Mouse (Mus musculus) midbrain, embryonic 13.5 days (tissue): Measurements from ENCODE around the gene Tnni3. TPM values are rescaled to one million over a fixed set of nuclear protein-coding genes. Genes with fewer than 3 reads are reported as not detected.
"Not testable (repeated sequence)": the region's sequence is repeated elsewhere in the genome, so short reads cannot be mapped to it uniquely, and the experiment has no call there.

Experiments used
- ATAC-seq: fragments of 200-750 bp; cut with Nextera tagmentation; 2 replicates; pipeline ENCODE4 v1.8.0; 2017; ENCODE audit warnings: mild to moderate bottlenecking, moderate TSS enrichment, moderate library complexity
- H3K27ac ChIP-seq: fragments of 300-500 bp; sonication (generic); 2 replicates; pipeline ENCODE4 v1.5.1; 2015; ENCODE audit warnings: inconsistent platforms, mild to moderate bottlenecking, moderate library complexity
- H3K27me3 ChIP-seq: fragments of 300-500 bp; sonication (generic); 2 replicates; pipeline ENCODE4 v1.6.1; 2015; ENCODE audit warnings: mild to moderate bottlenecking, inconsistent platforms
- H3K36me3 ChIP-seq: fragments of 300-500 bp; sonication (generic); 2 replicates; pipeline ENCODE4 v1.6.1; 2015; ENCODE audit warnings: mild to moderate bottlenecking, inconsistent platforms
- H3K4me1 ChIP-seq: fragments of 300-500 bp; sonication (generic); replicated peaks from 2 replicates; pipeline ENCODE4 v1.6.1; 2015; ENCODE audit warnings: inconsistent platforms
- H3K4me2 ChIP-seq: fragments of 300-500 bp; sonication (generic); replicated peaks from 2 replicates; pipeline ENCODE4 v1.6.1; 2015; ENCODE audit warnings: moderate library complexity, mild to moderate bottlenecking, inconsistent platforms
- H3K4me3 ChIP-seq: fragments of 300-500 bp; sonication (generic); replicated peaks from 2 replicates; pipeline ENCODE4 v1.5.1; 2015; ENCODE audit warnings: mild to moderate bottlenecking, inconsistent platforms
- H3K9ac ChIP-seq: fragments of 300-500 bp; sonication (generic); replicated peaks from 2 replicates; pipeline ENCODE4 v1.6.1; 2015; ENCODE audit warnings: mild to moderate bottlenecking, inconsistent platforms
- H3K9me3 ChIP-seq: fragments of 300-500 bp; sonication (generic); 2 replicates; pipeline ENCODE4 v1.6.1; 2016; ENCODE audit warnings: mild to moderate bottlenecking, inconsistent platforms
- WGBS: fragments of 180-500 bp; shearing (Covaris S2); methylation state at CpG from one replicate; pipeline ENCODE4 v1.1.7; 2015; 5-methylcytosine and 5-hydroxymethylcytosine counted together
- polyA plus RNA-seq: library from polyadenylated mRNA; unstranded; fragments of >200 nt; fragmentation: Nextera tagmentation; extraction: Ambion mirVana; gene quantifications from 2 replicates; pipeline ENCODE4 v1.2.1, GENCODE M21; 2015

Gene Tnni3
- polyA plus RNA-seq, result 1.4 and 2.3 TPM in 2 replicates

DNA sequence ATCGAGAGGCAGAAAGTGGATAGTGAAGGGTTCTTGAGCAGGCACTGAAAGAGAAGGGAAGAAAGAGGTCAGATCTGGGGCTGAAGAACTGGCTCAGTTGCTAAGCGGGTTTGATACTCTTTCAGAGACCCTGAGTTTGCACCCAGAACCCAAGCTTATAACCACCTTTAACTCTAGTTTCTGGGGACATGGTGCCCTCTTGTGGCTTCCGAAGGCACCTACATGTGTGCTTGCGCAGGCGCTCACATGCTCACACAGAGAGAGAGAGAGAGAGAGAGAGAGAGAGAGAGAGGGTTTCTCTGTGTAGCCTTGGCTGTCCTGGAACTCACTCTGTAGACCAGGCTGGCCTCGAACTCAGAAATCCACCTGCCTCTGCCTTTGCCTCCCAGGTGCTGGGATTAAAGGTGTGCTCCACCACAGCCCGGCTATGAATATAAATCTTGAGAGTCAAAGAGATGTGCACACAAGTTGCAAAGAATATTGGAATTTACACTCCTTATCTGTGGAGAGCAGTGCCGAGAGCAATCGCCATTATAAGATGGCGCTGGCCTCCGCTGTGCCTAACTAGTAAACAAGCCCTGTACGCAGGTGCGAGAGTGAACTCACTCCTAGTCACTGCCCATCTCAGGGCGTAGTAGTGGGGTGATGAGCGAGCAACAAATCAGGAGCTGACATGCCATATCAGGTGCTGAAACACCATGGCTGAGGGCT is at the start of gene Tnni3:
Tnni3 (minus strand) TSS at position 18 of the 711 bp plus-strand sequence.
- ATAC-seq, result 0 out of 2 replicates have a peak, but pooled peaks have one; percentile 12
- H3K36me3 ChIP-seq, H3K9ac ChIP-seq, H3K27ac ChIP-seq, H3K4me2 ChIP-seq, H3K4me3 ChIP-seq, H3K9me3 ChIP-seq: not testable (repeated sequence)
- 68% methylated on average over 15 of the region's 15 CpGs for WGBS
- Histone ChIP-seq H3K27me3 (peaks cover 24% of the 10 kb centered on the region), H3K4me1 (peaks cover 19% of the 10 kb centered on the region)

DNA sequence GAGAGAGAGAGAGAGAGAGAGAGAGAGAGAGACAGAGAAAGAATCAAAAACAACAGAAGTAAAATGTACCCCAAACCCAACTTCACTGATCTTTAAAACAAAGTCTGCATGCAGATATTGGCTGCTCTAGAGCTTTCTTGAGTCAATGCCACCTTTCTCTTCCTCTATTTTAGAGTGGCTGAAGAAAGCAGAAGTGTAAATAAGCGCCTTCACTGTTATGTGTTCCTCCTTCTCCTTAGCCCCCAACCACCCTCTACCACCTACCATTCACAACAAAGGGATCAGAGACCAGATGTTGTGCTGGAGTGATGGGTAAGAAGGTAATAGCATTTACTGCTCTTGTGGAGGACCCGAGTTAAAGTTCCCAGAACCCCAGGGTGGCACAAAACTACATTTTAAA is 48.3 kb upstream of the Tnni3 start:
- not testable (repeated sequence) for H3K27ac ChIP-seq, H3K4me3 ChIP-seq, H3K36me3 ChIP-seq, H3K9me3 ChIP-seq, H3K9ac ChIP-seq, H3K4me1 ChIP-seq, H3K27me3 ChIP-seq, H3K4me2 ChIP-seq, ATAC-seq
- WGBS, result 68% methylated on average over 2 of the region's 2 CpGs

DNA sequence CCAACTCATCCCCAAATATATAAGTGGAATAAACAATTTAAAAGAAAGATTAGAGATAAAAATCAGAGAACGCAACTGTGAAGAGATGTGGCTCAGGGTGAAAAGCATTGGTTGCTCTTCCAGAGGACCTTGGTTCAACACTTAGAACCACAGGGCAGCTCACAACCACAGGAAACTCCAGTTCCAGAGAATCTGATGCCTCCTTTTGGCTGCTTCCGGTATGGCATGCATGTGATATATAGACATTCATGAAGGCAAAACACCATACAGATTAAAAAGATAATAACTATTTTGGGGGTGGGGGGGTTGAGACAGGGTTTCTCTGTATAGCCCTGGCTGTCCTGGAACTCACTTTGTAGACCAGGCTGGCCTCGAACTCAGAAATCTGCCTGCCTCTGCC is 38.6 kb upstream of the Tnni3 start:
- no peaks in the 10 kb centered on the region for H3K9me3 ChIP-seq
- 0 out of 2 replicates have a peak, but pooled peaks cover 3% of the 10 kb centered on the region for H3K27me3 ChIP-seq
- ATAC-seq, result no peak
- H3K36me3 ChIP-seq, result no peaks in the 10 kb centered on the region
- no peak overlapping the region for H3K4me3 ChIP-seq
- H3K4me1 ChIP-seq, result no peaks in the 10 kb centered on the region
- no peak overlapping the region for H3K4me2 ChIP-seq
- no peak overlapping the region for H3K9ac ChIP-seq
- 91% methylated on average over 3 of the region's 3 CpGs for WGBS
- no peak overlapping the region for H3K27ac ChIP-seq

DNA sequence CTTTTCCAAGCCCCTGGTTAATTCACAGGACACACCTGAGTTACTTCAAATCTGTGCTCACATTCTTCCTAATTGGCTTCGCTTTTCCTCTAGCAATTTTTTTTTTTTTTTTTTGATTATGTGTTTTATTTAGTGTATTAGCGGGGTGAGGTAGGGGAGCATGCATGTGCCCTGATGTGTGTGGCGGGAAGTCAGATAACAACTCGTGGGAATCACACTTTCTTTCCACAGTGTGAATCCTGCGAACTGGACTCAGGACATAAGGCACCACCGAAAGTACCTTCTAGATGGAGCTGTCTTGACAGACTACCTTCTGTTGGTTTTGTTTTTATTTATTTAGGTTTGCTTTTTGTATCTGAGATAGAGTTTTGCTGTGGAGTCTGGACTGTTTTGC is 33.1 kb upstream of the Tnni3 start:
- H3K4me2 ChIP-seq, result 0 out of 2 replicates have a peak overlapping the region, but pooled peaks have one; percentile 23
- no peak overlapping the region for H3K9ac ChIP-seq
- H3K9me3 ChIP-seq, result no peaks in the 10 kb centered on the region
- no peaks in the 10 kb centered on the region for H3K36me3 ChIP-seq
- H3K4me3 ChIP-seq, result no peak overlapping the region
- H3K27me3 ChIP-seq, result 0 out of 2 replicates have a peak, but pooled peaks cover 4% of the 10 kb centered on the region
- peak; percentile 70 for ATAC-seq
- WGBS, result 78% methylated on average over 6 of the region's 6 CpGs
- no peak overlapping the region for H3K27ac ChIP-seq
- no peaks in the 10 kb centered on the region for H3K4me1 ChIP-seq

DNA sequence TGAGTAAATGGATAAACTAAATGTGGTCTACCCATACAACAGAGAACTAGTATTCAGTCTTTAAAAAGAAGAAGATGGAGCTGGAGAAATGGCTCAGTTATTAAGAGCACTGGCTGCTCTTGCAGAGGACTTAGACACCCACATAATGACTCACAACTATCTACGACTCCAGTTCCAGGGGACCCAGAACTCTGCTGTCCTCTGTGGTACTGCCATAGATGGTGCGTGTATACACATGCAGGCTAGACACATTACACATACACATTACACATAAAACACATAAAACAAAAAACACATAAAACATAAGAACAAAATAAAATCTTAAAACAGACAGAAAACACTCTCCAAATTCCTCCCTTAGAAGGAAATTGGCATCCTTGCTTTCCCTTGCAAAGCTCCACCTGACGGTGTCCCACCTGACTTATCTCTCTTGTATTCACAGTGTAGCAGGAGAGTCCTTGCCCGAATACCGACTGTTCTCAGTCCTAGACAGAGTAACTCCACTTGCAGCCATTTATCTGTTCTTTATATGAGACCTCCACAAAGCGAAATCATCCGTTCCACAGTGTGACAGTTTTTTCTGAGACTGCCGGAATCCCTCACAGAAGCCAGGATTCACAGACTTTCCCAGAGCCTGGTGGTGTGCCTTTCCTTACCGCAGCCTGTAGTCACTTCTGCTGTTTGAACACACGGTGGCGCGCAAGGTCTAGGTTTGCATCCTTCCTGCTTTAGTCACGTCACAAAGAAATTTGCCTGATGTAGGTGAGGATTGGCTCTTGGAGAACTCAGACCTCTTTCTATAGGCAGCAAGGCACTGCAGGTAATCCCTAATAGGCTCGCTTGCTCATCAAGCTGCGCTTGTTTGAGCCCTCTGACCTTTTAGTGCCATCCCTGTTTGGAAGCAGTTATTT is 32.5 kb upstream of the Tnni3 start:
- H3K4me2 ChIP-seq, result 0 out of 2 replicates have a peak overlapping the region, but pooled peaks have one; percentile 23
- no peak overlapping the region for H3K9ac ChIP-seq
- WGBS, result 24% methylated on average over 15 of the region's 15 CpGs
- H3K36me3 ChIP-seq, result no peaks in the 10 kb centered on the region
- 0 out of 2 replicates have a peak, but pooled peaks cover 4% of the 10 kb centered on the region for H3K27me3 ChIP-seq
- H3K4me1 ChIP-seq, result no peaks in the 10 kb centered on the region
- H3K9me3 ChIP-seq, result no peaks in the 10 kb centered on the region
- no peak overlapping the region for H3K27ac ChIP-seq
- no peak overlapping the region for H3K4me3 ChIP-seq
- ATAC-seq, result peak; percentile 96

DNA sequence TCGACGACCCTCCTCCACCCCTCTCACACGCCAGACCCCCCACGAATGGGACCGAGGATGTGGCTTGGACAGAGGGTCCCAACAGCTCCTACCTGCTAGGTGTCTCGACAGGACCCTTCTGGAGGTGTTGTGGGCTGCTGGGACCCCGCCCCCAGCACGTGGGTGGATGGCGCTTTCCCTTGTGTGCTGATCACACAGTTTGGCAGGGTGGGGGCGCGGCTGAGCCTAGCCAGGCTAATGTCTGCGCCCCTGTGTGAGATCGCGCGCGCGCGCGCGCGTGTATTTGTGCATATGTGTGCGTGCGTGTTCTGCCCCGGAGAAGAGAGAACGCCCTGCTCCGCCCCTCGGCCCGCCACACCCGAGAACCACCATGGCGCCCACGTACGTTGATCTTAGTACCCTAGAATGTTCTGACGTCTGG is 23.2 kb upstream of the Tnni3 start, which contains the start of gene Syt5:
Syt5 (minus strand) TSS at position 321 of the 421 bp plus-strand sequence.
- peak within 1 kb of the TSS; percentile 57 for H3K4me3 ChIP-seq
- peak within 1 kb of the TSS; percentile 65 for H3K9ac ChIP-seq
- peaks cover 19% of the 10 kb centered on the region for H3K4me1 ChIP-seq
- no peaks in the 10 kb centered on the region for H3K9me3 ChIP-seq
- peak within 1 kb of the TSS; percentile 92 for H3K27ac ChIP-seq
- H3K27me3 ChIP-seq, result no peaks in the 10 kb centered on the region
- H3K4me2 ChIP-seq, result peak within 1 kb of the TSS; percentile 76
- peaks cover 8% of the 10 kb centered on the region for H3K36me3 ChIP-seq
- 4% methylated on average over 32 of the region's 33 CpGs for WGBS
- ATAC-seq, result peak; percentile 76

DNA sequence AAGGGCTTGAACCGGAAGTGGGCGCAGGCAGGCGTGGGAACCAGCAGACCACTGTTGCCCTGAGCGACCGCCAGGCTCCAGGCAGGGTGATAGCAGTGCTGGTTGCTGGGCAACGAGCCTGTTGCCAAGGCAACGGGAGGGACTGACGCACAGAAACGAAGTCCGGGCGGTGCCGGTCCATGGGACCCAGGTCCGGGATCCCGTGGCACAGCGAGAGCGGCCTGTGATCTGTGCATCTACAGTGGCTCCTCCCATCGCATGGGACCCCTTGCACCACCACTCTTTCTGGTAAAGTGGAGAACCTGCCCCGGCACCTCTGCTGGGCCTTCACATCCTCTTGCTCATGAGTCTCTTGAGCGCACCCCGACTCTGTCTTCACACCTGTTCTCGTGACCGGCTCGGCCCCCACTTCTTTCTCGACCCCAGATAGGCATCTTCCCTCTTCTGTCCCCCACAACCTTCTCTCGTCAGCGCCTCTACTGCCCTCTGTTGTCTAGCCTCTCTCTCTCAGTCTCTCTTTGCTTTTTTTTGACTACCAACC is 22.6 kb upstream of the Tnni3 start:
- Histone ChIP-seq H3K36me3 (peaks cover 14% of the 10 kb centered on the region), H3K4me3 (peak overlapping the region; percentile 57), H3K9me3 (no peaks in the 10 kb centered on the region), H3K27ac (peak overlapping the region; percentile 92), H3K4me2 (peak overlapping the region; percentile 76), H3K4me1 (peaks cover 19% of the 10 kb centered on the region), H3K27me3 (no peaks in the 10 kb centered on the region), H3K9ac (peak overlapping the region; percentile 65)
- under 1% methylated on average over 26 of the region's 26 CpGs for WGBS
- peak; percentile 93 for ATAC-seq

DNA sequence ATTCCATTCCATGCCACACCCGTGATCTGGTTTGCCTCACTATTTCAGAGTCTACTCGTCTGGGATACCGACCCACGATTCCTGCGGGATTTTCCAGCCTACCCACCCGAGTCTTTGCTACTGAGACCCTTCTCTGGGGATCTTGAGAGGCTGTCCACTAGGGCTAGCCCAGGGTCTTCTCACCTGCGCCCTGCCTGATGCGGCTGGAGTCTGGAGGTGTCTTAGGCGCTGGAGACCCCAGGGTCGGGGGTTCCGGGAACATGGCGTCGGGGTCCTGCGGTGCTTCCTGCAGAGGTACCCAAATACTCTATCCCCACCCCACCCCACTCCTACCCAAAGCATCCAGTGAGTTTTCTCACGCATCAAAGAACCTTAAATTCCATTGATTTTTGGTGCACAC is 22.0 kb upstream of the Tnni3 start:
- peak overlapping the region; percentile 76 for H3K4me2 ChIP-seq
- no peaks in the 10 kb centered on the region for H3K9me3 ChIP-seq
- peak overlapping the region; percentile 57 for H3K4me3 ChIP-seq
- peak overlapping the region; percentile 65 for H3K9ac ChIP-seq
- peak overlapping the region; percentile 92 for H3K27ac ChIP-seq
- no peaks in the 10 kb centered on the region for H3K27me3 ChIP-seq
- WGBS, result 67% methylated on average over 15 of the region's 15 CpGs
- peaks cover 19% of the 10 kb centered on the region for H3K4me1 ChIP-seq
- H3K36me3 ChIP-seq, result peaks cover 20% of the 10 kb centered on the region
- peak; percentile 53 for ATAC-seq

DNA sequence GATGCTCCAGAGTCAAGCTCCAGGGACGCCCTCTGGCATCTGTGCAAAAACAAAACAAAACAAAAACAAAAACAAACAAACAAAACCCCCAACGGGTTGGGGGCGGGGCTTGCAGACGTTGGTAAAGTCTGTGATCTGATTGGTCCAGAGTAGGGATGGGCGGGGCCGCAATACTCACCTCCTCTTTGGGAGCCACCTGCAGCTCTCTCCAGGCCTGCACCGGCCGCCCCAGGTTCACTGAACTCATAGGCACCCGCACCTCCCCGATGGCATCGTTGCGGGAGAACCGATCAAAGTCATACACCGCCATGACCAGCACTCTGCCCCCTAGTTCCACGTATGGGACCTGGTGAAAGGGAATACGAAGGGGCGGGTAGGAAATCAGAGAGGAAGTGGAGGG is 18.0 kb upstream of the Tnni3 start:
- Histone ChIP-seq H3K4me3 (no peak overlapping the region), H3K27ac (no peak overlapping the region), H3K9me3 (no peaks in the 10 kb centered on the region), H3K36me3 (peaks cover 41% of the 10 kb centered on the region), H3K4me2 (no peak overlapping the region), H3K4me1 (peaks cover 12% of the 10 kb centered on the region), H3K9ac (no peak overlapping the region), H3K27me3 (no peaks in the 10 kb centered on the region)
- WGBS, result 40% methylated on average over 17 of the region's 17 CpGs
- ATAC-seq, result no peak

DNA sequence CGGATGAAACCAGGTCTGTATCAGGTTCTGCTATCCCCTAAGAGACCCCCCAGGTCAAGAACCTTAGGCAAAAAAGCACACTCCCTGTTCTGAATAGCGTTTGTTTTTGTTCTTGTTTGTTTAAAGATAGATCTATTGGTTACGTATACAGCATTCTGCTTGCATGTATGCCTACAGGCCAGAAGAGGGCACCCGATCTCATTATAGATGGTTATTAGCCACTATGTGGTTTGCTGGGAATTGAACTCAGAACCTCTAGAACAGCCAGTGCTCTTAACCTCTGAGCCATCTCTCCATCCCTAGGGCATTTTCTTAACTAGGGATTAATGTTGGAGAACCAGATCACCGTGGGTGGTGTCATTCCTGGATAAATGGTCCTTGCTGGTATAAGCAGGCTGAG is 17.3 kb upstream of the Tnni3 start:
- WGBS, result 65% methylated on average over 5 of the region's 5 CpGs
- H3K4me3 ChIP-seq, result no peak overlapping the region
- H3K9me3 ChIP-seq, result no peaks in the 10 kb centered on the region
- H3K36me3 ChIP-seq, result peaks cover 41% of the 10 kb centered on the region
- H3K4me1 ChIP-seq, result peaks cover 12% of the 10 kb centered on the region
- H3K27ac ChIP-seq, result no peak overlapping the region
- no peak for ATAC-seq
- no peak overlapping the region for H3K9ac ChIP-seq
- no peak overlapping the region for H3K4me2 ChIP-seq
- no peaks in the 10 kb centered on the region for H3K27me3 ChIP-seq

DNA sequence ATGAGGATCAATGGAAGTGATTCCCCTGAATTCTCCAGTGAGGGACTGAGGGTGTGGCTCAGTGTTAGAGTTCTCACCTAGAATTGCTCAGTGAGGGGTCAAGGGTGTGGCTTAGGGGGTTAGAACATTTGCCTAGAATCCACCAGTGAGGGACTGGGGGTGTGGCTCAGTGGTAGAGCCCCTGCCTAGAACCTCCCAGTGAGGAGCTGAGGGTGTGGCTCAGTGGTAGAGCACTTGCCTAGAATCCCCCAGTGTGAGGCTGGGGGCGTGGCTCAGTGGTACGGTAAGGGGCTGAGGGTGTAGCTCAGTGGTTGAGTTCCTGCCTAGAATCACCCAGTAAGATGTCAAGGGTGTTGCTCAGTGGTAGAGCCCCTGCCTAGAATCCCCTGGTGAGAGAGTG is 15.0 kb upstream of the Tnni3 start:
- H3K4me2 ChIP-seq, result no peak overlapping the region
- ATAC-seq, result no peak

DNA sequence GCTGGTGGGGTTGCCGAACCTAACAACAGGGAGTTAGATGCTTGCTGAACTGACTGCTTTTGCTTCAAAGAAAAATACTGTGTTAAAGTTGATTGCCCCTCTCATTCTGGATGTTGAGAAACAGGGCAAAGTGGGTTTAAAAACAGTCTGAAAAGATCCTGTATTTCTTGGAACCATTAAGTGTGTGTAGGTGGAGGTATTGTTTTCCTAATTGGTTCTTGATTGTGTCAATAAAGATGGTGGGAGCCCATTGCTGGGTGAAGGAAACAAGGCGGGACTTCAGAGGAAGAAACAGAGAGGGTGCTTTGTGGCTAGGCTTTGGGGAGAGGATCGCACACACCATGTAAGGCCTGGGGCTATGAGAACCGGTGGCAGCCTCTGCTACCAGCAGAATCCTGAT is 13.2 kb upstream of the Tnni3 start:
- H3K27me3 ChIP-seq, result peaks cover 3% of the 10 kb centered on the region
- H3K27ac ChIP-seq, result no peak overlapping the region
- no peak for ATAC-seq
- no peaks in the 10 kb centered on the region for H3K9me3 ChIP-seq
- H3K4me3 ChIP-seq, result no peak overlapping the region
- H3K36me3 ChIP-seq, result peaks cover 33% of the 10 kb centered on the region
- 60% methylated on average over 4 of the region's 4 CpGs for WGBS
- H3K4me2 ChIP-seq, result no peak overlapping the region
- peaks cover 4% of the 10 kb centered on the region for H3K4me1 ChIP-seq
- no peak overlapping the region for H3K9ac ChIP-seq

More for the DNA sequence above, 15.0 kb upstream of the Tnni3 start:
- Histone ChIP-seq H3K27me3 (no peaks in the 10 kb centered on the region), H3K9me3 (no peaks in the 10 kb centered on the region), H3K36me3 (peaks cover 41% of the 10 kb centered on the region), H3K9ac (no peak overlapping the region), H3K4me3 (no peak overlapping the region), H3K27ac (no peak overlapping the region), H3K4me1 (no peaks in the 10 kb centered on the region)
- WGBS, result 91% methylated on average over 2 of the region's 2 CpGs
